20 mouse cellular contexts compared by ENCODE assay signal in genomic region chr5:81583425-81583824, GRCm38 (mm10).
DNase-seq lines count a peak whose midpoint lies in the region; ATAC-seq and TF ChIP-seq lines count a peak whose summit lies in the region.
"Had no signal": no experiment of that assay in that cellular context is flagged by ENCODE, and none has a peak within 500 bp of the region (broad histone marks: within the 10 kb centered on the region; RNA-seq: fewer than 3 reads in every experiment).

No protein-coding gene starts in this region.

- no peak overlapping the region for H3K4me2 ChIP-seq in hindbrain, embryonic 16.5 days (ENCODE audit: low read length)
- H3K4me2 ChIP-seq in midbrain, postnatal 0 days (ENCODE audit: low read depth, low read length, poor library complexity, severe bottlenecking), result no peak overlapping the region
- H3K4me2 ChIP-seq in midbrain, embryonic 15.5 days, result no peak overlapping the region
- H3K4me2 ChIP-seq: embryonic facial prominence, embryonic 13.5 days; forebrain, embryonic 13.5 days; heart, embryonic 13.5 days; hindbrain, embryonic 15.5 days had no signal

- no peak for TF ChIP-seq CTCF in midbrain, postnatal 0 days (IDR thresholded peaks at IDR 0.05)

- H3K36me3 ChIP-seq in hindbrain, embryonic 16.5 days (ENCODE audit: control insufficient read depth, insufficient read depth, low read length), result no peaks in the 10 kb centered on the region
- H3K36me3 ChIP-seq in hindbrain, embryonic 10.5 days, result no peaks in the 10 kb centered on the region
- H3K36me3 ChIP-seq in midbrain, postnatal 0 days (ENCODE audit: insufficient read depth, low read length), result no peaks in the 10 kb centered on the region
- no peaks in the 10 kb centered on the region for H3K36me3 ChIP-seq in midbrain, embryonic 15.5 days (replicated peaks)
- H3K36me3 ChIP-seq: embryonic facial prominence, embryonic 13.5 days; heart, embryonic 13.5 days; hindbrain, embryonic 15.5 days had no signal

- H3K27ac ChIP-seq in hindbrain, embryonic 16.5 days (ENCODE audit: low read depth, low read length), result no peak overlapping the region
- H3K27ac ChIP-seq in hindbrain, embryonic 10.5 days, result no peak overlapping the region
- H3K27ac ChIP-seq in midbrain, postnatal 0 days (ENCODE audit: low read depth, low read length), result no peak overlapping the region; the same call in 1 of the 2 replicates
- H3K27ac ChIP-seq in midbrain, embryonic 15.5 days, result no peak overlapping the region
- H3K27ac ChIP-seq: embryonic facial prominence, embryonic 13.5 days; forebrain, embryonic 13.5 days; heart, embryonic 13.5 days had no signal

- no peaks in the 10 kb centered on the region for H3K9me3 ChIP-seq in hindbrain, embryonic 16.5 days (ENCODE audit: control insufficient read depth, low read length)
- H3K9me3 ChIP-seq in hindbrain, embryonic 10.5 days, result no peaks in the 10 kb centered on the region
- H3K9me3 ChIP-seq in midbrain, postnatal 0 days (ENCODE audit: low read length), result no peaks in the 10 kb centered on the region
- no peaks in the 10 kb centered on the region for H3K9me3 ChIP-seq in midbrain, embryonic 15.5 days
- H3K9me3 ChIP-seq: embryonic facial prominence, embryonic 13.5 days; forebrain, embryonic 13.5 days; heart, embryonic 13.5 days; hindbrain, embryonic 15.5 days had no signal

- whole genome bisulfite sequencing in hindbrain, embryonic 16.5 days, result 21% methylated on average over 3 of the region's 3 CpGs
- 27% methylated on average over 3 of the region's 3 CpGs for WGBS in hindbrain, embryonic 10.5 days
- WGBS in midbrain, postnatal 0 days, result 19% methylated on average over 3 of the region's 3 CpGs
- WGBS in midbrain, embryonic 15.5 days, result 34% methylated on average over 3 of the region's 3 CpGs

- no peaks in the 10 kb centered on the region for H3K27me3 ChIP-seq in hindbrain, embryonic 16.5 days (replicated peaks; ENCODE audit: control insufficient read depth, insufficient read depth, low read length)
- no peaks in the 10 kb centered on the region for H3K27me3 ChIP-seq in hindbrain, embryonic 10.5 days (ENCODE audit: insufficient read depth, poor library complexity, severe bottlenecking)
- H3K27me3 ChIP-seq in midbrain, postnatal 0 days (ENCODE audit: insufficient read depth, low read length), result no peaks in the 10 kb centered on the region
- H3K27me3 ChIP-seq in midbrain, embryonic 15.5 days (replicated peaks), result no peaks in the 10 kb centered on the region
- H3K27me3 ChIP-seq: CH12.LX; embryonic facial prominence, embryonic 13.5 days; forebrain, embryonic 13.5 days; heart, embryonic 13.5 days; hindbrain, embryonic 15.5 days had no signal

- ATAC-seq in hindbrain, embryonic 16.5 days, result peak; percentile 31; the same call in 1 of the 2 replicates
- ATAC-seq in midbrain, postnatal 0 days (ENCODE audit: low FRiP score), result no peak
- no peak for ATAC-seq in midbrain, embryonic 15.5 days (replicated peaks)
- ATAC-seq: activated CD4-positive, CD25-positive, alpha-beta regulatory T cell, adult 4 months; forebrain, embryonic 13.5 days; forebrain, postnatal 0 days; Patski had no signal

- no peaks in the 10 kb centered on the region for H3K4me1 ChIP-seq in hindbrain, embryonic 16.5 days (ENCODE audit: control insufficient read depth, insufficient read depth, low read depth, low read length)
- H3K4me1 ChIP-seq in hindbrain, embryonic 10.5 days (replicated peaks), result peaks cover 8% of the 10 kb centered on the region; the same call in 1 of the 2 replicates
- H3K4me1 ChIP-seq in midbrain, postnatal 0 days (ENCODE audit: insufficient read depth, low read length), result no peaks in the 10 kb centered on the region
- no peaks in the 10 kb centered on the region for H3K4me1 ChIP-seq in midbrain, embryonic 15.5 days
- H3K4me1 ChIP-seq: embryonic facial prominence, embryonic 13.5 days; forebrain, embryonic 13.5 days; heart, embryonic 13.5 days had no signal

- DNase-seq in adrenal gland, postnatal 14 days, result peak; percentile 27
- DNase-seq in adrenal gland, adult 8-10 months, result no peak
- no peak for DNase-seq in hindbrain, embryonic 10.5 days (ENCODE audit: low spot score)
- DNase-seq in midbrain, postnatal 0 days (ENCODE audit: low spot score), result peak; percentile 22
- DNase-seq: cerebellum, adult 11-12 months; cerebellum, adult 9-10 months; cerebellum, postnatal 25 days; forebrain, postnatal 0 days; gastrocnemius, postnatal 14 days; heart, postnatal 36 days; kidney, adult 11 months had no signal

- H3K9ac ChIP-seq in hindbrain, embryonic 16.5 days (ENCODE audit: low read depth, low read length), result no peak overlapping the region
- no peak overlapping the region for H3K9ac ChIP-seq in midbrain, postnatal 0 days (replicated peaks; ENCODE audit: low read length, poor library complexity, severe bottlenecking)
- no peak overlapping the region for H3K9ac ChIP-seq in midbrain, embryonic 15.5 days
- H3K9ac ChIP-seq: embryonic facial prominence, embryonic 13.5 days; forebrain, embryonic 13.5 days; forebrain, postnatal 0 days; heart, embryonic 13.5 days; hindbrain, embryonic 15.5 days had no signal

- no peak overlapping the region for H3K4me3 ChIP-seq in hindbrain, embryonic 16.5 days (ENCODE audit: low read length)
- H3K4me3 ChIP-seq in hindbrain, embryonic 10.5 days, result no peak overlapping the region
- no peak overlapping the region for H3K4me3 ChIP-seq in midbrain, postnatal 0 days (ENCODE audit: low read depth, low read length)
- no peak overlapping the region for H3K4me3 ChIP-seq in midbrain, embryonic 15.5 days
- H3K4me3 ChIP-seq: embryonic facial prominence, embryonic 13.5 days; forebrain, embryonic 13.5 days; heart, embryonic 13.5 days; hindbrain, embryonic 15.5 days had no signal

Comparison
In these comparisons a context has a peak if more than half of its experiments do, and no peak if none do; other contexts are left out.
1. DNase-seq: peak in adrenal gland, postnatal 14 days (single experiment) and midbrain, postnatal 0 days (single experiment); none in adrenal gland, adult 8-10 months (single experiment) and hindbrain, embryonic 10.5 days (single experiment).